Mouse (Mus musculus) induced T-regulatory cell, adult 2 months (primary cell): ENCODE measurements around the gene Polr2b.
A peak's percentile ranks its signal among the peaks of the same experiment; 100 is the strongest.

Source experiments
- DNase-seq: peaks from one replicate; pipeline ENCODE4 v3.0.0-alpha.2; 2012; ENCODE audit warnings: low read depth

Gene Polr2b

GRCm38 (mm10) chr5:77309924-77310772 is at the start of gene Polr2b, which contains the start of gene Noa1:
Gene Polr2b, plus strand, starts transcription at chr5:77310147.
Gene Noa1, minus strand, starts transcription at chr5:77310084.
- peak; percentile 99 for DNase-seq

GRCm38 (mm10) chr5:77261137-77261536 is 48.8 kb upstream of the Polr2b start:
- DNase-seq: no peak

- no peak for DNase-seq
Observed at GRCm38 (mm10) chr5:77262105-77262504, 47.8 kb upstream of the Polr2b start.

GRCm38 (mm10) chr5:77265081-77265670 is 44.8 kb upstream of the Polr2b start, which contains the start of gene Rest:
Gene Rest, plus strand, starts transcription at chr5:77265491.
- DNase-seq: peak; percentile 81

GRCm38 (mm10) chr5:77265671-77266065 is 44.3 kb upstream of the Polr2b start:
- peak; percentile 71 for DNase-seq

- DNase-seq: peak; percentile 70
Observed at GRCm38 (mm10) chr5:77266066-77266885, 43.7 kb upstream of the Polr2b start.

- DNase-seq: peak; percentile 71
Observed at GRCm38 (mm10) chr5:77266886-77267401, 43.0 kb upstream of the Polr2b start.

- DNase-seq: no peak
Observed at GRCm38 (mm10) chr5:77267441-77267840, 42.5 kb upstream of the Polr2b start.

- DNase-seq: no peak
Observed at GRCm38 (mm10) chr5:77267957-77268624, 41.9 kb upstream of the Polr2b start.

GRCm38 (mm10) chr5:77269399-77269798 is 40.5 kb upstream of the Polr2b start:
- DNase-seq: peak; percentile 66

GRCm38 (mm10) chr5:77273151-77273550 is 36.8 kb upstream of the Polr2b start:
- peak; percentile 69 for DNase-seq

GRCm38 (mm10) chr5:77275950-77276349 is 34.0 kb upstream of the Polr2b start:
- peak; percentile 82 for DNase-seq

- no peak for DNase-seq
Observed at GRCm38 (mm10) chr5:77277204-77277603, 32.7 kb upstream of the Polr2b start.

GRCm38 (mm10) chr5:77281518-77282174 is 28.3 kb upstream of the Polr2b start:
- DNase-seq: no peak

GRCm38 (mm10) chr5:77282242-77282641 is 27.7 kb upstream of the Polr2b start:
- DNase-seq: no peak

- DNase-seq: peak; percentile 62
Observed at GRCm38 (mm10) chr5:77285685-77286084, 24.3 kb upstream of the Polr2b start.

- DNase-seq: no peak
Observed at GRCm38 (mm10) chr5:77286904-77287303, 23.0 kb upstream of the Polr2b start.

- no peak for DNase-seq
Observed at GRCm38 (mm10) chr5:77287901-77288300, 22.0 kb upstream of the Polr2b start.

GRCm38 (mm10) chr5:77289686-77290085 is 20.3 kb upstream of the Polr2b start:
- DNase-seq: no peak

GRCm38 (mm10) chr5:77290606-77291005 is 19.3 kb upstream of the Polr2b start:
- DNase-seq: no peak
